Mouse (Mus musculus) limb, embryonic 14.5 days (tissue): ENCODE data around the gene Olfr725. TPM values are rescaled to one million over a fixed set of nuclear protein-coding genes. Genes with fewer than 3 reads are reported as not detected.

Experiments used
- ATAC-seq: fragments of 200-750 bp; cut with Nextera tagmentation; 2 replicates; pipeline ENCODE4 v1.8.0; 2017; ENCODE audit warnings: low read depth, moderate number of reproducible peaks, moderate TSS enrichment; ENCODE audit not compliant: low FRiP score
- DNase-seq: peaks from one replicate; pipeline ENCODE4 v3.0.0-alpha.2; 2015; ENCODE audit warnings: low spot score
- H3K27ac ChIP-seq: fragments of 300-500 bp; sonication (generic); replicated peaks from 2 replicates; pipeline ENCODE4 v1.5.1; 2014; ENCODE audit warnings: low read depth, mild to moderate bottlenecking, low read length, moderate library complexity, mixed read lengths
- H3K27me3 ChIP-seq: fragments of 300-500 bp; sonication (generic); 2 replicates; pipeline ENCODE4 v1.6.1; 2014; ENCODE audit warnings: low read length, mixed read lengths; ENCODE audit not compliant: control insufficient read depth, insufficient read depth
- H3K36me3 ChIP-seq: fragments of 300-500 bp; sonication (generic); 2 replicates; pipeline ENCODE4 v1.6.1; 2014; ENCODE audit warnings: mild to moderate bottlenecking, low read length, moderate library complexity, mixed read lengths; ENCODE audit not compliant: control insufficient read depth, insufficient read depth
- H3K4me1 ChIP-seq: fragments of 300-500 bp; sonication (generic); 2 replicates; pipeline ENCODE4 v1.6.1; 2014; ENCODE audit warnings: antibody characterized with exemption, low read length, mixed read lengths; ENCODE audit not compliant: control insufficient read depth, insufficient read depth
- H3K4me2 ChIP-seq: fragments of 300-500 bp; sonication (generic); replicated peaks from 2 replicates; pipeline ENCODE4 v1.6.1; 2014; ENCODE audit warnings: low read depth, mild to moderate bottlenecking, low read length, moderate library complexity; ENCODE audit not compliant: severe bottlenecking
- H3K4me3 ChIP-seq: fragments of 300-500 bp; sonication (generic); replicated peaks from 2 replicates; pipeline ENCODE4 v1.5.1; 2014; ENCODE audit warnings: low read length
- H3K9ac ChIP-seq: fragments of 300-500 bp; sonication (generic); 2 replicates; pipeline ENCODE4 v1.6.1; 2014; ENCODE audit warnings: mild to moderate bottlenecking, low read depth, low read length, moderate library complexity; ENCODE audit not compliant: severe bottlenecking
- H3K9me3 ChIP-seq: fragments of 300-500 bp; sonication (generic); 2 replicates; pipeline ENCODE4 v1.6.1; 2016; ENCODE audit warnings: low read length; ENCODE audit not compliant: control insufficient read depth
- POLR2A ChIP-seq: fragments of 200-500 bp; IDR thresholded peaks from 2 replicates; pipeline ENCODE4 v1.8.0; 2012; ENCODE audit warnings: inconsistent platforms, mild to moderate bottlenecking, moderate library complexity, borderline replicate concordance; ENCODE audit not compliant: insufficient read depth, insufficient read length; ENCODE audit errors: extremely low read depth
- WGBS: fragments of 180-500 bp; shearing (Covaris S2); extraction: QIAGEN DNeasy Blood & Tissue Kit; methylation state at CpG from one replicate; pipeline ENCODE4 v1.1.7; 2014; 5-methylcytosine and 5-hydroxymethylcytosine counted together
- polyA plus RNA-seq, 2 experiments: library from polyadenylated mRNA; depleted of rRNA in 1 of 2; stranded (reverse) in 1 of 2; unstranded in 1 of 2; fragments of >200 nt; fragmentation: Nextera tagmentation in 1 of 2; extraction: Ambion mirVana in 1 of 2; gene quantifications; 2 replicates each; pipeline versions ENCODE4 v1.2.1 to v1.2.3; 2012 to 2014

Gene Olfr725
- polyA plus RNA-seq, 2 experiments: not detected

DNA sequence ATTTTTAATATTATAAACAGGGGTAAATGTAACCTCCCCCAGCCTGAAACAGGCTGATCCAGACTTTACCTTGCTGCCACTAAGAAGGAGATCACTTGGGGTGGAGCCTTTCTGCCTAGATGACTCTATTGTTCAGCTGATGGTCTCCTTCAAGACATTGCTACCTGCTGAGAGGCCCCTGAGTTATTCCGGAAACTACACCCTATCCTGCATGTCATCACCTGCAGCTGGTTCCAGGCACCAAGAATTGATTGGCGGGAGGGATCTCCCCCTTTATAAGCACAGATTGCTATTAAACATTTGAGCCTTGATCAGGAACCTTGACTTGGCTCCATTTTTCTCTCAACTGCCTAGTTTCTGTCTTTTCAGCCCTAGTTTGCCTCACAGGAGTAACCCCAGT lies 8.1 kb downstream of the Olfr725 start:
- Histone ChIP-seq H3K9ac (no peak overlapping the region), H3K4me1 (no peaks in the 10 kb centered on the region), H3K4me3 (no peak overlapping the region), H3K27ac (no peak overlapping the region), H3K9me3 (peaks cover 4% of the 10 kb centered on the region; the same call in 1 of the 2 replicates), H3K4me2 (no peak overlapping the region), H3K36me3 (no peaks in the 10 kb centered on the region), H3K27me3 (no peaks in the 10 kb centered on the region)
- ATAC-seq (no peak), DNase-seq (no peak)
- no peak for TF ChIP-seq POLR2A
- 85% methylated on average over 2 of the region's 2 CpGs for WGBS

DNA sequence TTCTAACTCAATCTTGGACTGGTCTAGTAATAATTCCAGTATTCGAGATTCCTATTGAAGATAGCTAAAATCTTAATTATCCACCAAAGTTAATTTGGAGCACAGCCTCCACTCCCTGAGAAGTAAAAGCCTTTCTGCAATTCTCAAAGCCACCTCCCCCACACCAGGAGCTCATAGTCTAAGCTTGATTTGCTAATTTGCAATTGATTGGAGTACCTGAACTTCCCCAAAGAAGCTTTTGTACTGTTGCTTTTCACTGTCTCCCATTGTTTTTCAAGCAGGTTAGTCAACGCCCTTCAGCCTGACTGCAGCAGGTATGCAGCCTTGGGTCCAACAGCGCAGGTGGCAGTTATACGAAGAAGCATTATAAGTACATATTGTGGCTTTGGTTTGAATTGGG lies 8.8 kb downstream of the Olfr725 start:
- H3K4me2 ChIP-seq: no peak overlapping the region
- no peak for DNase-seq
- no peaks in the 10 kb centered on the region for H3K36me3 ChIP-seq
- no peaks in the 10 kb centered on the region for H3K4me1 ChIP-seq
- peaks cover 4% of the 10 kb centered on the region; the same call in 1 of the 2 replicates for H3K9me3 ChIP-seq
- no peak overlapping the region for H3K9ac ChIP-seq
- no peak overlapping the region for H3K27ac ChIP-seq
- no peak for ATAC-seq
- 87% methylated on average over 4 of the region's 4 CpGs for WGBS
- no peaks in the 10 kb centered on the region for H3K27me3 ChIP-seq
- no peak overlapping the region for H3K4me3 ChIP-seq
- TF ChIP-seq POLR2A: no peak

DNA sequence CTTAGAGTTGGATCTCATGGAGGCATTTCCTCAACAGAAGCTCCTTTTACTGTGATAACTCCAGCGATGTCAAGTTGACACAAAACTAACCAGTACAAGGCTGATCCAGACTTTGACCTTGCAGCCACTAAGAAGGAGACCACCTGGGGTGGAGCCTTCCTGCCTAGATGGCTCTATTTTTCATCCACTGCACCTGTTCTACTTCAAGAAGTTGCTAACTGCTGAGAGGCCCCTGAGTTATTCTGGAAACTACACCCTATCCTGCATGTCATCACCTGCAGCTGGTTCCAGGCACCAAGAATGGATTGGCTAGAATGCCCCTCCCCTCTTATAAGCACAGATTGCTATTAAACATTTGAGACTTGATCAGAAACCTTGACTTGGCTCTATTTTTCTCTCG lies 13.8 kb downstream of the Olfr725 start:
- no peak for TF ChIP-seq POLR2A
- Histone ChIP-seq H3K4me2 (no peak overlapping the region), H3K27ac (no peak overlapping the region), H3K9ac (no peak overlapping the region), H3K27me3 (no peaks in the 10 kb centered on the region), H3K36me3 (no peaks in the 10 kb centered on the region), H3K9me3 (peaks cover 4% of the 10 kb centered on the region; the same call in 1 of the 2 replicates), H3K4me1 (no peaks in the 10 kb centered on the region), H3K4me3 (no peak overlapping the region)
- DNase-seq: no peak
- ATAC-seq: no peak
- 66% methylated on average over 2 of the region's 2 CpGs for WGBS

Other genes with a start within 250 kb of the Olfr725 start
- not detected in 2 replicates for gene Olfr722, start 138.4 kb downstream of the Olfr725 start, polyA plus RNA-seq (2012; rRNA removed)
- not detected in 2 replicates for gene Olfr722, start 138.4 kb downstream of the Olfr725 start, polyA plus RNA-seq (2014; fragmentation: Nextera tagmentation; extraction: Ambion mirVana)
- gene Olfr723, start 108.6 kb downstream of the Olfr725 start, polyA plus RNA-seq (2012; rRNA removed): not detected in 2 replicates
- gene Olfr723, start 108.6 kb downstream of the Olfr725 start, polyA plus RNA-seq (2014; fragmentation: Nextera tagmentation; extraction: Ambion mirVana): not detected in 2 replicates
- not detected in 2 replicates for gene Olfr724, start 77.1 kb downstream of the Olfr725 start, polyA plus RNA-seq (2012; rRNA removed)
- not detected in 2 replicates for gene Olfr724, start 77.1 kb downstream of the Olfr725 start, polyA plus RNA-seq (2014; fragmentation: Nextera tagmentation; extraction: Ambion mirVana)
- gene Olfr726, start 50.6 kb upstream of the Olfr725 start, polyA plus RNA-seq (2012; rRNA removed): not detected in 2 replicates
- not detected in 2 replicates for gene Olfr726, start 50.6 kb upstream of the Olfr725 start, polyA plus RNA-seq (2014; fragmentation: Nextera tagmentation; extraction: Ambion mirVana)
- not detected in 2 replicates for gene Olfr727, start 82.8 kb upstream of the Olfr725 start, polyA plus RNA-seq (2012; rRNA removed)
- not detected in 2 replicates for gene Olfr727, start 82.8 kb upstream of the Olfr725 start, polyA plus RNA-seq (2014; fragmentation: Nextera tagmentation; extraction: Ambion mirVana)
- not detected in 2 replicates for gene Olfr728, start 102.3 kb upstream of the Olfr725 start, polyA plus RNA-seq (2012; rRNA removed)
- not detected in 2 replicates for gene Olfr728, start 102.3 kb upstream of the Olfr725 start, polyA plus RNA-seq (2014; fragmentation: Nextera tagmentation; extraction: Ambion mirVana)
- not detected in 2 replicates for gene Olfr729, start 112.5 kb upstream of the Olfr725 start, polyA plus RNA-seq (2012; rRNA removed)
- not detected in 2 replicates for gene Olfr729, start 112.5 kb upstream of the Olfr725 start, polyA plus RNA-seq (2014; fragmentation: Nextera tagmentation; extraction: Ambion mirVana)
- not detected in 2 replicates for gene Olfr730, start 147.8 kb upstream of the Olfr725 start, polyA plus RNA-seq (2012; rRNA removed)
- gene Olfr730, start 147.8 kb upstream of the Olfr725 start, polyA plus RNA-seq (2014; fragmentation: Nextera tagmentation; extraction: Ambion mirVana): not detected in 2 replicates
- not detected in 2 replicates for gene Olfr731, start 201.5 kb upstream of the Olfr725 start, polyA plus RNA-seq (2012; rRNA removed)
- not detected in 2 replicates for gene Olfr731, start 201.5 kb upstream of the Olfr725 start, polyA plus RNA-seq (2014; fragmentation: Nextera tagmentation; extraction: Ambion mirVana)
- not detected in 2 replicates for gene Olfr732, start 243.8 kb upstream of the Olfr725 start, polyA plus RNA-seq (2012; rRNA removed)
- gene Olfr732, start 243.8 kb upstream of the Olfr725 start, polyA plus RNA-seq (2014; fragmentation: Nextera tagmentation; extraction: Ambion mirVana): not detected in 2 replicates